Mouse (Mus musculus): ENCODE results near the gene Cd19. TPM values are rescaled to one million over a fixed set of nuclear protein-coding genes. Genes with fewer than 3 reads are reported as not detected.

The Cd19 gene
- polyA plus RNA-seq, 1 experiment from 2014 or later, result 0.28 TPM

DNA sequence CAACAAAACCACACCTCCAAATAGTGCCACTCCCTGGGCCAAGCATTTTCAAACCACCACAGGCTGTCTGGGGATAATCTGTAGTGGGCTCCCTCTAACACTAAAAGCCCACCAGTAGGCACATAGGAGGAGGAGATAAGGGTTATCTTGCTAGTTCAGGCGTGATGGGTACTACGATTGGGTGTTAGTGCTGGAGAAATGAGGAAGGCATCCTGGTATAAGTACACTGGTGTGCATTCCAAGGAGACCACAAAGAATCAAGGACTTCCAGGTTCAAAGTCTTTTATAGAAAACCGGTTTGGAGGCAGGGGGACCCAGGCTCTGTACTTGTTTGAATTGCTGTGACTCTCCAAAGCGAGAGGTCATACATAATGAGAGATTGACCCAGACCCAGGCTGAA lies 13.5 kb upstream of the Cd19 start:
- peak; percentile 22 for ATAC-seq
- peak overlapping the region; percentile 94 for H3K27ac ChIP-seq (ENCODE audit: low read length)
- 11% methylated on average over 4 of the region's 4 CpGs for WGBS
- 0 out of 2 replicates have a peak, but pooled peaks cover 3% of the 10 kb centered on the region for H3K9me3 ChIP-seq (ENCODE audit: control insufficient read depth, low read length)
- peak overlapping the region; percentile 84 for H3K9ac ChIP-seq (ENCODE audit: low read depth, low read length)
- H3K4me3 ChIP-seq (ENCODE audit: low read length), result peak overlapping the region; percentile 77
- peak overlapping the region; percentile 95 for H3K4me2 ChIP-seq (ENCODE audit: low read depth, low read length)
- no peaks in the 10 kb centered on the region for H3K27me3 ChIP-seq (replicated peaks; ENCODE audit: control insufficient read depth, insufficient read depth, low read length)
- peaks cover 10% of the 10 kb centered on the region for H3K4me1 ChIP-seq (ENCODE audit: control insufficient read depth, insufficient read depth, low read length)
- H3K36me3 ChIP-seq (ENCODE audit: control insufficient read depth, insufficient read depth, low read length), result no peaks in the 10 kb centered on the region

DNA sequence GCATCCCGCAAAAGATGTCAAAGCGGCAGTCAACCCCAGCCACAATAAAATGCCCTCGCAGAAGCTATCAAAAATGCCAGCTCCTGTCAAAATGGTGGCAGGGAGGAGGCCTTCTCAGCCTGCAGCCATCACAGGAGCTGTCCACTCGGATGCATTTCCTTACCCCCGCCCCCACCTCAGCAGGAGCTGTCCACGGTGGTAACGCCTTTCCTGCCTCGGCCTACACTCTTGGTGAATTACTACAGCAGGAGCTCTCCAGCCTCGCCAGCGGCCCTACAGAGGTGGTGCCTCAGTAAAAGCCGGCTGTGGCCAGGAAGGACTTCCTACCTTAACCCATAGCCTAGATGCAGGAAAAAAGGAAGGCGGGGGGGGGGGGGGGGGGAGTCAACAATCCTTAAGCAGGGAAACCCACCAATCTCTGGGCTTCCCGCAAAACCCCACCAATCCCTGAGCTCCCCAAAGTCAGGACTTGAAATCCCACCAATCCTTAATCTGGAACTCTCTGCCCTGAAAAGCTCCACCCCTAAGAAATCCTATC lies 12.7 kb upstream of the Cd19 start:
- 57% methylated on average over 12 of the region's 13 CpGs for WGBS
- H3K9ac ChIP-seq (ENCODE audit: low read depth, low read length), result no peak overlapping the region
- H3K9me3 ChIP-seq (ENCODE audit: control insufficient read depth, low read length), result 0 out of 2 replicates have a peak, but pooled peaks cover 3% of the 10 kb centered on the region
- H3K27ac ChIP-seq (ENCODE audit: low read length), result no peak overlapping the region
- H3K36me3 ChIP-seq (ENCODE audit: control insufficient read depth, insufficient read depth, low read length), result no peaks in the 10 kb centered on the region
- ATAC-seq, result no peak
- H3K27me3 ChIP-seq (replicated peaks; ENCODE audit: control insufficient read depth, insufficient read depth, low read length), result no peaks in the 10 kb centered on the region
- peaks cover 10% of the 10 kb centered on the region for H3K4me1 ChIP-seq (ENCODE audit: control insufficient read depth, insufficient read depth, low read length)
- H3K4me2 ChIP-seq (ENCODE audit: low read depth, low read length), result no peak overlapping the region
- no peak overlapping the region for H3K4me3 ChIP-seq (ENCODE audit: low read length)

DNA sequence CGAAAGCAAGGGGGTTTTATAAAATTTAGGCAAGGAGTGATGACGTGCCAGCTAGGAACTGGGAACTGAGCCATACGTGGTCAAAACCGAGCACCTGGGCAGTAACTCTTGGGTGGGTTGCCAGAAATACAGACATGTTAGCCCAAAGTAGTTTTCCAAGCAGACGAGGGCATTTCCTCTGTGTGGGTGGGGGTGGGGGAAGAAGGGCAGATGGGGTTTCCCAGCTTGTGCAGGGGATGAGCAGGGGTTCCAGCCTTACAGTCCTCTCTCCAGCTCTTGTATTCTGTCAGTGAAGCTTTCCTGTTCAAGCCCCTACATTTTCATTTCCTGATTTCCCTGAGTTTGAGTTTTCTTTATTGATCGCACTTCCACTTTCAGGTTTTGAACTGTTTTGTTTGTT lies 9.5 kb upstream of the Cd19 start:
- Histone ChIP-seq H3K9ac (ENCODE audit: low read depth, low read length) (no peak overlapping the region), H3K27me3 (replicated peaks; ENCODE audit: control insufficient read depth, insufficient read depth, low read length) (no peaks in the 10 kb centered on the region), H3K9me3 (ENCODE audit: control insufficient read depth, low read length) (0 out of 2 replicates have a peak, but pooled peaks cover 3% of the 10 kb centered on the region), H3K36me3 (ENCODE audit: control insufficient read depth, insufficient read depth, low read length) (no peaks in the 10 kb centered on the region), H3K4me2 (ENCODE audit: low read depth, low read length) (no peak overlapping the region), H3K4me3 (ENCODE audit: low read length) (no peak overlapping the region), H3K4me1 (ENCODE audit: control insufficient read depth, insufficient read depth, low read length) (peaks cover 3% of the 10 kb centered on the region; the same call in 1 of the 2 replicates), H3K27ac (ENCODE audit: low read length) (no peak overlapping the region)
- no peak for ATAC-seq
- 82% methylated on average over 6 of the region's 6 CpGs for WGBS

DNA sequence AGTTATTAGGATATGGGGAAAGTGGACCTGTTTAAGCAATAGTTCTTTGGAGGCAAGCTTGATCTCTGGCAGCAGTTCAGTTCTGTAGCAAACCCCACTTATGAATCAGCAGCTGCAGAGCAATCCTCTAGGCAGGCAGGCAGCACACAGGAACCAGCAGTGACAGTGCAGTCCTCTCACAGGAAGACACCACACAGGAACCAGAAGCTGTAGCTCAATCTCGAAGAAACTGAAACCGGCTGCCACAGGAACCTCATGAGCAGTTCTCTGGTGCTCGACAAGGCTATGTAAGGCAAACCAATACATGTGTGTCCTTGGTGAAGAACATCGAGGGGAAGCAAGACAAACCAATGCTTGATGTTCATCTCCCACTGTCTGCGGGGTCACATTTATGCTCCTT lies 7.1 kb upstream of the Cd19 start:
- Histone ChIP-seq H3K4me1 (ENCODE audit: control insufficient read depth, insufficient read depth, low read length) (no peaks in the 10 kb centered on the region), H3K36me3 (ENCODE audit: control insufficient read depth, insufficient read depth, low read length) (no peaks in the 10 kb centered on the region), H3K27ac (ENCODE audit: low read length) (no peak overlapping the region), H3K9ac (ENCODE audit: low read depth, low read length) (no peak overlapping the region), H3K4me3 (ENCODE audit: low read length) (no peak overlapping the region), H3K27me3 (replicated peaks; ENCODE audit: control insufficient read depth, insufficient read depth, low read length) (no peaks in the 10 kb centered on the region), H3K9me3 (ENCODE audit: control insufficient read depth, low read length) (0 out of 2 replicates have a peak, but pooled peaks cover 3% of the 10 kb centered on the region), H3K4me2 (ENCODE audit: low read depth, low read length) (no peak overlapping the region)
- no peak for ATAC-seq
- 87% methylated on average over 5 of the region's 5 CpGs for WGBS

DNA sequence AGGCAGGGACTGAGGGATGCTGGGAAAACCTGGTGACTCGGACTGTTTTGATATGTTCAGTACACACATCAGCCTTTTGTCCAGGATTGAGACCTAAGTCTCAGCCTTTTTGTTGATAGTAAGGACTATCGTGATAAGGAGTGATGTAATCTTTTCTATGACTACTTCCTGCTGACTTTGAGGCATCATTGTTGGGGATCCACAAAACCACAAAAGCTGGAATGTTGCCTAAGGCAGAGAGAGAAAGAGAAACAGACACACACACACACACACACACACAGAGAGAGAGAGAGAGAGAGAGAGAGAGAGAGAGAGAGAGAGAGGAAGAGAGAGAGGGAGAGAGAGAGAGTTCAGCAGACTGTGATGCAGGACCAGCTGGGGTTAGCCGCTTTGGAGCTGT lies 3.8 kb upstream of the Cd19 start:
- no peak overlapping the region for H3K4me2 ChIP-seq (ENCODE audit: low read depth, low read length)
- no peak overlapping the region for H3K27ac ChIP-seq (ENCODE audit: low read length)
- no peak for ATAC-seq
- H3K4me3 ChIP-seq (ENCODE audit: low read length), result no peak overlapping the region
- no peak overlapping the region for H3K9ac ChIP-seq (ENCODE audit: low read depth, low read length)
- no peaks in the 10 kb centered on the region for H3K27me3 ChIP-seq (replicated peaks; ENCODE audit: control insufficient read depth, insufficient read depth, low read length)
- H3K9me3 ChIP-seq (ENCODE audit: control insufficient read depth, low read length), result no peaks in the 10 kb centered on the region
- 47% methylated on average over 3 of the region's 3 CpGs for WGBS
- no peaks in the 10 kb centered on the region for H3K36me3 ChIP-seq (ENCODE audit: control insufficient read depth, insufficient read depth, low read length)
- H3K4me1 ChIP-seq (ENCODE audit: control insufficient read depth, insufficient read depth, low read length), result no peaks in the 10 kb centered on the region

DNA sequence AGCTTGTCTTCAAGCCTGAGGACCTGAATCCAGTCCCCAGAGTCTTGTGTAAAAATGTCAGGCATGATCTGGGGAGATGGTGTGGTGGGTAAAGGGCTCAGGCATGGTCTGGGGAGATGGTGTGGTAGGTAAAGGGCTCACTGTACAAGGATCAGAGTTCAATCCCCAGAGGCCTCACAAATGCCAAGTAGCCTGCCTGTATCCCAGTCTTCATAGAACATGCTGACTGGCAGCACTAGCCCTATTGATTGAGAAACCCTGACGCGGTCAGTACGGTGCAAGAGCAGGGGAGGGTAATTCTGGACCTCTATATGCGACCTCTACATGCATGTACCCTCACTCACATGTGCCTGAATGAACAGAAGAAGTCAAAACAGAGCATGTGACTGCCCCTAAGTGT lies 2.9 kb upstream of the Cd19 start:
- H3K4me1 ChIP-seq (ENCODE audit: control insufficient read depth, insufficient read depth, low read length), result no peaks in the 10 kb centered on the region
- 86% methylated on average over 4 of the region's 4 CpGs for WGBS

DNA sequence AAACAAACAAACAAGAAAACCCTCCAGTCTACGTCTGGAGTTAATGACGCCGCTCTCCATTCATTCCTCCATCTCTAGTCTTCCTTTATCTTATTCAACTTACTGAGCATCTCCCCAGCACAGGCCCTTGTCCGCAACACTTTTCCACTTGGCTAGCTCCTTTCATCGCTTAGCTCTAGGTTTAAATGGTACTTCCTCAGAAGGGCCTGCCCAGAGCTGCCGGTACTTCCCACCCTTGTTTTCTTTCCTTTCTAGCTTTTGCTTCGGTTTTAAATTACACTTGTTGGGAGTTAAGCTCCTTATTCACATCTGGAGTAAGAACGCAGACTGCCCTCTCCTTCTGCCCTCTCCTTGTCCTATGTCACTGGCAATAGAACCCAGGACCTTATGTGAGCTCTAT lies 2.4 kb upstream of the Cd19 start:
- Histone ChIP-seq H3K27me3 (replicated peaks; ENCODE audit: control insufficient read depth, insufficient read depth, low read length) (no peaks in the 10 kb centered on the region), H3K4me1 (ENCODE audit: control insufficient read depth, insufficient read depth, low read length) (no peaks in the 10 kb centered on the region), H3K9me3 (ENCODE audit: control insufficient read depth, low read length) (no peaks in the 10 kb centered on the region), H3K27ac (ENCODE audit: low read length) (no peak overlapping the region), H3K4me3 (ENCODE audit: low read length) (no peak overlapping the region), H3K36me3 (ENCODE audit: control insufficient read depth, insufficient read depth, low read length) (no peaks in the 10 kb centered on the region), H3K4me2 (ENCODE audit: low read depth, low read length) (no peak overlapping the region), H3K9ac (ENCODE audit: low read depth, low read length) (no peak overlapping the region)
- 65% methylated on average over 8 of the region's 8 CpGs for WGBS
- ATAC-seq, result no peak

More for the DNA sequence above, 2.9 kb upstream of the Cd19 start:
- no peak overlapping the region for H3K9ac ChIP-seq (ENCODE audit: low read depth, low read length)
- H3K27me3 ChIP-seq (replicated peaks; ENCODE audit: control insufficient read depth, insufficient read depth, low read length), result no peaks in the 10 kb centered on the region
- no peak overlapping the region for H3K27ac ChIP-seq (ENCODE audit: low read length)
- no peak overlapping the region for H3K4me2 ChIP-seq (ENCODE audit: low read depth, low read length)
- no peak for ATAC-seq
- H3K36me3 ChIP-seq (ENCODE audit: control insufficient read depth, insufficient read depth, low read length), result no peaks in the 10 kb centered on the region
- H3K9me3 ChIP-seq (ENCODE audit: control insufficient read depth, low read length), result no peaks in the 10 kb centered on the region
- H3K4me3 ChIP-seq (ENCODE audit: low read length), result no peak overlapping the region

DNA sequence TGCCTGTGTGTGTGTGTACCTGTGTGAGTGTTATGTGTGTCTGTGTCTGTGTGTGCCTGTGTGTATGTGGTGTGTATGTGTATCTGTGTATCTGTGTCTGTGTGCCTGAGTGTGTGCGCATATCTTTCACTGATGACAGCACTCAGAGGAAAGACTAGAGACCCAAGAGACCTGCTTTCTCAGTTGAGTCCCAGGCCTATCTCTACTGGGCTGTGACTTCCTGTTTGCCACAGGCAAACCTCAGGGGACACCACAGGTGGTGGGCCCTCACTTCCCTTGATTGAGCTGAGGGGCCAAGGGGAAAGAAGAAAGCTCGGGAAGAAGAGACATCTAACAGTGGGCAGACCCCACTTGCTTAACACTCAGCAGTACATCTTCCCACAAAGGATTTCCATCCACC lies 1.9 kb upstream of the Cd19 start:
- 62% methylated on average over 2 of the region's 2 CpGs for WGBS
- Histone ChIP-seq H3K4me1 (ENCODE audit: control insufficient read depth, insufficient read depth, low read length) (no peaks in the 10 kb centered on the region), H3K4me2 (ENCODE audit: low read depth, low read length) (no peak overlapping the region), H3K9me3 (ENCODE audit: control insufficient read depth, low read length) (no peaks in the 10 kb centered on the region), H3K4me3 (ENCODE audit: low read length) (no peak overlapping the region), H3K9ac (ENCODE audit: low read depth, low read length) (no peak overlapping the region), H3K27me3 (replicated peaks; ENCODE audit: control insufficient read depth, insufficient read depth, low read length) (no peaks in the 10 kb centered on the region), H3K36me3 (ENCODE audit: control insufficient read depth, insufficient read depth, low read length) (no peaks in the 10 kb centered on the region), H3K27ac (ENCODE audit: low read length) (no peak overlapping the region)
- ATAC-seq, result no peak

DNA sequence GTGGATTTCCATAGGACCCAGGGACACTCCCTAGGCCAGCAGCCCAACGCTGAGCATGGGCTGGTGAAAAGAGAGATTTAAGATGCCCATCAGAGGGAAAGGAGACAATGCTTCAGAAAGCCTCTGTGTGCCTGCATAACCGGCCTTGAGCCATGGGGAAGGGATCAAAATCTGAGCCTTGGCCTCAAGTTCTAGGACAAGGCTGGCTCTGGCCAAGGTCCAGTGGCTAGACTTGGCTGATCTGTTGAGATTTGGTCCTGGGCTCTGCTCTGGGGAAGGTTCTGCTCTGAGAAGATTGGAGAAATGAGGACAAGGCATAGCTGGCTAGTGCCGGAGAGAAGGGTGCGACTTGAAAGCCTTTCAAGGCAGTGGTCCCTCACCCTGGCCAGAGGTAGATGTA lies 3.6 kb downstream of the Cd19 start:
- Histone ChIP-seq H3K27ac (ENCODE audit: low read length) (no peak overlapping the region), H3K36me3 (ENCODE audit: control insufficient read depth, insufficient read depth, low read length) (no peaks in the 10 kb centered on the region), H3K27me3 (replicated peaks; ENCODE audit: control insufficient read depth, insufficient read depth, low read length) (no peaks in the 10 kb centered on the region), H3K4me2 (ENCODE audit: low read depth, low read length) (no peak overlapping the region), H3K4me3 (ENCODE audit: low read length) (no peak overlapping the region), H3K9ac (ENCODE audit: low read depth, low read length) (no peak overlapping the region), H3K9me3 (ENCODE audit: control insufficient read depth, low read length) (no peaks in the 10 kb centered on the region), H3K4me1 (ENCODE audit: control insufficient read depth, insufficient read depth, low read length) (no peaks in the 10 kb centered on the region)
- 85% methylated on average over 4 of the region's 4 CpGs for WGBS
- no peak for ATAC-seq

DNA sequence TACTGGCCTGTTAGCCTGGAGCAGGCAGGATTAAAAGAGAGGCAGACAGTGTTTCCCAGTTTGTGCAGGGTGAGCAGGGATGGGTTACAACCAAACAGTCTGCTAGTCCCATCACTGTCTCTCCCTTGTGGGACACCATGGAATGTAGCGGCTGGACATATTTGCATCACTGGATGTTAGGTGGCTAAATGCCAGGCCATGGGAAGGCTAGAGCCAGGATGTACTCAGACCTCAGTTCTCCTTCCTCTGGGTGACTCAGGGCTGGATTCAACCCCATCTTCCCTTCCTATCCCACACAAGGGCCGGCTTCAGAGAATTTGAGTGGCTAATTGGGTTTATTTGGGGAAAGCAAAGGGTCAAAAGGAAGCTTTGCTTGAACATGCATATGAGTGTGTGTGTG lies 6.0 kb downstream of the Cd19 start:
- no peak overlapping the region for H3K4me3 ChIP-seq (ENCODE audit: low read length)
- WGBS, result 74% methylated on average over 2 of the region's 2 CpGs
- H3K27ac ChIP-seq (ENCODE audit: low read length), result no peak overlapping the region
- H3K4me1 ChIP-seq (ENCODE audit: control insufficient read depth, insufficient read depth, low read length), result no peaks in the 10 kb centered on the region
- no peak for ATAC-seq
- H3K36me3 ChIP-seq (ENCODE audit: control insufficient read depth, insufficient read depth, low read length), result no peaks in the 10 kb centered on the region
- no peaks in the 10 kb centered on the region for H3K9me3 ChIP-seq (ENCODE audit: control insufficient read depth, low read length)
- H3K4me2 ChIP-seq (ENCODE audit: low read depth, low read length), result no peak overlapping the region
- no peak overlapping the region for H3K9ac ChIP-seq (ENCODE audit: low read depth, low read length)
- no peaks in the 10 kb centered on the region for H3K27me3 ChIP-seq (replicated peaks; ENCODE audit: control insufficient read depth, insufficient read depth, low read length)

All from intestine, embryonic 16.5 days (tissue).